Comparison of ENCODE assay signal across 7 mouse cellular contexts in genomic region chr2:61656421-61657411, GRCm38 (mm10). TPM values are rescaled to one million over a fixed set of nuclear protein-coding genes. Genes with fewer than 3 reads are reported as not detected.
DNase-seq lines count a peak whose midpoint lies in the region; ATAC-seq lines count a peak whose summit lies in the region.

No protein-coding gene starts in this region.

- H3K9ac ChIP-seq in intestine, embryonic 16.5 days (ENCODE audit: low read depth, low read length), result peak overlapping the region; percentile 67

- no peaks in the 10 kb centered on the region for H3K36me3 ChIP-seq in intestine, embryonic 16.5 days (ENCODE audit: control insufficient read depth, insufficient read depth, low read length)

- peak overlapping the region; percentile 60 for H3K4me3 ChIP-seq in intestine, embryonic 16.5 days (ENCODE audit: low read length)

- no peak overlapping the region for H3K27ac ChIP-seq in intestine, embryonic 16.5 days (ENCODE audit: low read length)

- 2% methylated on average over 84 of the region's 85 CpGs for WGBS in intestine, embryonic 16.5 days

- intact Hi-C loops in left cerebral cortex, postnatal 14 days (cut with DNase I), result loop anchor here (2.0 to 5.0 kb wide), 2 partner anchors 156 to 806 kb away; no protein-coding TSS in a partner anchor

- peak; percentile 89 for ATAC-seq in intestine, embryonic 16.5 days

- DNase-seq in adrenal gland, postnatal 4 days (ENCODE audit: low spot score in 2 of 2), result peak; percentile 13 to 18
- peak; percentile 79 for DNase-seq in embryo, embryonic 10.5 days (ENCODE audit: low spot score)
- DNase-seq in gastrocnemius, postnatal 25 days, result peak; percentile 22
- peak; percentile 91 for DNase-seq in left cerebral cortex, postnatal 14 days (ENCODE audit: low spot score in 2 of 2)
- peak; percentile 74 for DNase-seq in mesoderm, embryonic 11.5 days (ENCODE audit: low read depth, low spot score)
- peak; percentile 87 for DNase-seq in right cerebral cortex, postnatal 4 days

- H3K4me2 ChIP-seq in intestine, embryonic 16.5 days (ENCODE audit: low read depth, low read length), result peak overlapping the region; percentile 99

- H3K4me1 ChIP-seq in intestine, embryonic 16.5 days (ENCODE audit: control insufficient read depth, insufficient read depth, low read length), result peaks cover 11% of the 10 kb centered on the region

- H3K27me3 ChIP-seq in intestine, embryonic 16.5 days (replicated peaks; ENCODE audit: control insufficient read depth, insufficient read depth, low read length), result peaks cover 7% of the 10 kb centered on the region

- no peaks in the 10 kb centered on the region for H3K9me3 ChIP-seq in intestine, embryonic 16.5 days (ENCODE audit: control insufficient read depth, low read length)

RNA-seq across cellular contexts. Expression of gene Psmd14, which starts 54.8 kb away (rescaled TPM):
- 100 to 1,000 TPM in 1 of 2 experiments, 10 to 100 TPM in 1; 99.1 to 101 TPM for total RNA-seq in adrenal gland, postnatal 4 days (2021)
- total RNA-seq in gastrocnemius, postnatal 25 days (2021), result 10 to 100 TPM; 54.2 to 74.1 TPM
- polyA plus RNA-seq in intestine, embryonic 16.5 days (2015; fragmentation: Nextera tagmentation; extraction: Ambion mirVana), result 156 and 171 TPM in 2 replicates
- 100 to 1,000 TPM; 102 to 108 TPM for total RNA-seq in left cerebral cortex, postnatal 14 days (2021)

Comparison
In these comparisons a context has a peak if more than half of its experiments do, and no peak if none do; other contexts are left out.
1. DNase-seq: peak in every context shown above with its lines; median percentile 91 in left cerebral cortex, postnatal 14 days; 87 in right cerebral cortex, postnatal 4 days; 79 in embryo, embryonic 10.5 days; 74 in mesoderm, embryonic 11.5 days; 22 in gastrocnemius, postnatal 25 days; 16 in adrenal gland, postnatal 4 days.